Mouse (Mus musculus) lung, adult 2 months (tissue): ENCODE measurements around the gene Zbtb40. TPM values are rescaled to one million over a fixed set of nuclear protein-coding genes. Genes with fewer than 3 reads are reported as not detected.
A peak's percentile ranks its signal among the peaks of the same experiment; 100 is the strongest.

Source experiments
- DNase-seq: peaks from one replicate; pipeline ENCODE4 v3.0.0; 2022
- H3K4me1 ChIP-seq: fragments of 200-500 bp; 2 replicates; pipeline ENCODE4 v1.6.1; 2011; ENCODE audit warnings: low read length; ENCODE audit not compliant: control insufficient read depth, insufficient read depth
- H3K4me3 ChIP-seq: fragments of 200-500 bp; replicated peaks from 2 replicates; pipeline ENCODE3; 2011; ENCODE audit warnings: low read depth, mild to moderate bottlenecking, control low read depth, low read length; ENCODE audit errors: extremely low read depth
- CTCF ChIP-seq: fragments of 200-500 bp; IDR thresholded peaks from 2 replicates; pipeline ENCODE4 v1.5.1; 2011; ENCODE audit warnings: mild to moderate bottlenecking, low read length, control low read depth; ENCODE audit not compliant: insufficient read depth
- POLR2A ChIP-seq: fragments of 200-500 bp; IDR thresholded peaks from 2 replicates; pipeline ENCODE4 v1.6.1; 2011; ENCODE audit warnings: low read depth, mild to moderate bottlenecking, control low read depth, low read length, borderline replicate concordance; ENCODE audit errors: extremely low read depth
- WGBS: fragments of 180-500 bp; shearing (Covaris S2); methylation state at CpG from one replicate; pipeline ENCODE4 v1.1.7; 2018; 5-methylcytosine and 5-hydroxymethylcytosine counted together
- polyA plus RNA-seq: library from polyadenylated mRNA; depleted of rRNA; stranded (reverse); fragments of >200 nt; gene quantifications from 2 replicates; pipeline ENCODE4 v1.2.3, GENCODE M21; 2012; rRNA removed

Gene Zbtb40
- polyA plus RNA-seq, result 9.4 and 10.2 TPM in 2 replicates

- 2% methylated on average over 32 of the region's 32 CpGs for WGBS
- TF ChIP-seq POLR2A (no peak), CTCF (no peak)
Observed at GRCm38 (mm10) chr4:137048550-137049032, at the start of gene Zbtb40. Gene Zbtb40, minus strand, starts transcription at chr4:137048801.

GRCm38 (mm10) chr4:137097984-137098327 is 49.4 kb upstream of the Zbtb40 start:
- Histone ChIP-seq H3K4me3 (no peak overlapping the region), H3K4me1 (no peaks in the 10 kb centered on the region)
- TF ChIP-seq POLR2A, result no peak
- no peak for TF ChIP-seq CTCF
- WGBS, result 28% methylated on average over 4 of the region's 4 CpGs
- no peak for DNase-seq

More at GRCm38 (mm10) chr4:137048550-137049032, at the start of gene Zbtb40:
- peaks cover 4% of the 10 kb centered on the region; the same call in 1 of the 2 replicates for H3K4me1 ChIP-seq
- peak; percentile 75 for DNase-seq
- peak within 1 kb of the TSS; percentile 86 for H3K4me3 ChIP-seq

DNA sequence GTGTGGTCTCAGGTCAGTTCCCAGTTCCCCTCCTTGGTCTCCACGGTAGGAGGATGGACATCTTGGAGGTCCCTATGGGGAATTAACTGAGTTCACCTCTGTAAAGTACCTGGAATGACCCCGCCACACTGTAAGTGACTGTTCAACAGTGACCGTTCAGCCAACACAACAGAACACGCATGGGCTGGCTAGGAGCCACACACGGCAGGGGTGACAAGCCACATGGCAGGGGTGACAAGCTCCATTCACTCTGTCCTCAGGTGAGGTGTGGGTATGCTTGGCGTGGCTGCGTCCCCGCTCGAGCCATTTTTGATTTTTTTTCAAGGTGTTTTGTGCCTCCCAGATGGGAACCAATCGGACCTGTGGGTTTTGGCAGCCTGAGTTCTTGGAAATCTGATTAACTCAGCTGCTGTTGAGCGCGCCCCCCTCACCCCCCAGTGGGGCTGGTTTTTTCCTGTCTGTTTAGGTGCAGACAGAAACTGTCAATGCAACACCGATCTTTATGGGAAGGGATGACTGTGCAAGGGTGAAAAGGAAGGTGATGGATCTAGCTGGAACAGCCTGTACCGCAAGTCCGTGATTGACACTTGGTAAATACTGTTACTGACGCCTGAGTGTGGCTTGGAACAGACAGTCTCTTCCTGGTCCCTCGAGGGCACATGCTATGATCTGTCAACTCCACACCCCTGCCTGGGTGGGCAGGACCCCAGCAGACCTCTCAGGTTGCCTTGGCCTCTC is 48.8 kb upstream of the Zbtb40 start:
- TF ChIP-seq POLR2A (no peak), CTCF (no peak)
- Histone ChIP-seq H3K4me3 (no peak overlapping the region), H3K4me1 (no peaks in the 10 kb centered on the region)
- WGBS, result 51% methylated on average over 17 of the region's 17 CpGs
- DNase-seq, result no peak

GRCm38 (mm10) chr4:137096353-137096752 is 47.8 kb upstream of the Zbtb40 start:
- WGBS, result 47% methylated on average over 10 of the region's 10 CpGs
- Histone ChIP-seq H3K4me1 (no peaks in the 10 kb centered on the region), H3K4me3 (no peak overlapping the region)
- no peak for TF ChIP-seq POLR2A
- TF ChIP-seq CTCF, result no peak
- DNase-seq, result no peak

DNA sequence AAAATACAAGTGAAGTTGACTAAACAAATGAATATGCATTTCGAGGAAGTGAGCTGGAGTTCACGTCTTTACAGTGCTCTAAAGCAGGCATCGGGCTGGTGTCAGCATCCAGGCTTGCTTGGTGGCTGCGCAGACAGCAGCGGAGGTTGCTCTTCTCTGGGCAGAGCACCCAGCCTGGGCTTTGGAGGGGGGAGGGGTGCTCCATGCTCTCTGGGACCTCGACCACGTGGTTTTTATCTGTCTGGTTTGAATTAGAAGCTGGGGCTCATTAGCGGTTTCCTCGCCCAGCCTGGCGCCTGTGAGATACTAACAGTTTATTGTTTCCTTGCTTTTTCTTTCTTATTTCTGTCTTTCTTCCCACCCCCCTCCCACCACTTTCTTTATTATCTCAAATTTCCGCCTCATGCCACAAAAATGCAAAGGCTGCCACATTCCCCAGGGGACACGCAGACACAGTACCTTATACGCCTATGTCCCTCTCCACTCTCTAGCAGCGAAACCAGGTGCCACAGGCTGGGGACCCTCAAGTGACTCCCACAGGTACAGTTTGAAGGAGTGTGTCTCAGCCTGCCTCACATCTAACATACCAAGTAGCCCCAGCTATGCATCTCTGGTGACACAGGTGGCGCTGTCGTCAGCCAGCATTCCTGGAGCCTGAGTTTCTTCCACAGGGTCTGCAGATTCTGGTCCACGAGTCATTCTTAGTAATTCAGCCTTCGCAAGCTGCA is 36.6 kb upstream of the Zbtb40 start:
- Histone ChIP-seq H3K4me3 (no peak overlapping the region), H3K4me1 (no peaks in the 10 kb centered on the region)
- no peak for DNase-seq
- 31% methylated on average over 18 of the region's 18 CpGs for WGBS
- TF ChIP-seq POLR2A (no peak), CTCF (no peak)

DNA sequence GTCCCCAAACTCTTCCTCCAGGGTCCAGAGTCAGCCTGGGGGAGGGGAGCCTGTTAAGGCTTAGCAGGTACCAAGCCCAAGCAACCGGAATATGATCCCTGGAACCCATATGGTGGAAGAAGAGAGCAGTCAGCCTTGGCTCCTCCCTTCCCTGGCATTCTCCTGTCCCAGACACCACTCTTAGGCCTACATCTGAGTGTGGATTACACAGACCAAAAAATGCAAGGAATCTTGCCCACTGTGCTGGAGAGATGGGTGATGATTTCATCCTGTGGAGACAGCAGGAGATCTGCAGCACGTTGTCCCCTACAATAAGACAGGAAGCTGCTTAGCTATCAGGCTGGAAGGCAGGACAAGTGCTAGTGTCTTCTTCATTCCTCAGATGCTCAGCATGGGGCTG is 34.3 kb upstream of the Zbtb40 start:
- 61% methylated on average over 2 of the region's 2 CpGs for WGBS
- Histone ChIP-seq H3K4me3 (no peak overlapping the region), H3K4me1 (no peaks in the 10 kb centered on the region)
- TF ChIP-seq CTCF, result no peak
- no peak for TF ChIP-seq POLR2A
- no peak for DNase-seq

GRCm38 (mm10) chr4:137081401-137081800 is 32.8 kb upstream of the Zbtb40 start:
- H3K4me3 ChIP-seq, result no peak overlapping the region
- TF ChIP-seq POLR2A, result no peak
- no peak for TF ChIP-seq CTCF
- no peak for DNase-seq
- H3K4me1 ChIP-seq, result no peaks in the 10 kb centered on the region
- WGBS, result 53% methylated on average over 4 of the region's 4 CpGs

DNA sequence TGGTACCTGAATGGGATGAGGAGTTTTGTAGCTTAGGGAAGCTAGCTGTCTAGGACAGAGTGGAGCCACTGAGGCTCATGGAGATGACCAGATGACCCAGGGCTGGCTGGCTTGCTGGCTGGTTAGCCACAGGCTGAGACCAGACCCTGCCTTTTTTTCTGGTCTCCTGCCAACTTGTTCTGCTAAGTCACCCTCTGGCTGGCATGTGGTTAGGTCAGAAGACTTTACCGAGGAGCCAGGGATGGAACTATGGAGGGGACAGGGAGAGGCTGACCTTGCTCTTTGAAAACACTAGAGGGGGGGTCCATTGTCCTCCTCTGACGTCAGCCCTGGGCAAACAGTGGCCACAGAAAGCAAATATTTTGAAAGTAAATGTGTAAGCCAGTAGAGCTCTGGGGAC is 28.6 kb upstream of the Zbtb40 start:
- TF ChIP-seq CTCF (no peak), POLR2A (no peak)

GRCm38 (mm10) chr4:137071204-137071603 is 22.6 kb upstream of the Zbtb40 start:
- no peaks in the 10 kb centered on the region for H3K4me1 ChIP-seq
- WGBS, result 68% methylated on average over 6 of the region's 6 CpGs
- TF ChIP-seq CTCF (no peak), POLR2A (no peak)
- no peak overlapping the region for H3K4me3 ChIP-seq
- DNase-seq, result no peak

More for the DNA sequence above, 28.6 kb upstream of the Zbtb40 start:
- DNase-seq, result no peak
- no peak overlapping the region for H3K4me3 ChIP-seq
- H3K4me1 ChIP-seq, result no peaks in the 10 kb centered on the region
- WGBS, result 10% methylated on average over 2 of the region's 2 CpGs
